Mouse (Mus musculus) 3T3-L1 (cell line): ENCODE measurements around the gene Ifng.
A peak's percentile ranks its signal among the peaks of the same experiment; 100 is the strongest.
"Not testable (repeated sequence)": the region's sequence is repeated elsewhere in the genome, so short reads cannot be mapped to it uniquely, and the experiment has no call there.

Source experiments
- DNase-seq: peaks from one replicate; pipeline ENCODE4 v3.0.0-alpha.2; 2015; ENCODE audit warnings: low read depth, low spot score

Ifng gene

DNA sequence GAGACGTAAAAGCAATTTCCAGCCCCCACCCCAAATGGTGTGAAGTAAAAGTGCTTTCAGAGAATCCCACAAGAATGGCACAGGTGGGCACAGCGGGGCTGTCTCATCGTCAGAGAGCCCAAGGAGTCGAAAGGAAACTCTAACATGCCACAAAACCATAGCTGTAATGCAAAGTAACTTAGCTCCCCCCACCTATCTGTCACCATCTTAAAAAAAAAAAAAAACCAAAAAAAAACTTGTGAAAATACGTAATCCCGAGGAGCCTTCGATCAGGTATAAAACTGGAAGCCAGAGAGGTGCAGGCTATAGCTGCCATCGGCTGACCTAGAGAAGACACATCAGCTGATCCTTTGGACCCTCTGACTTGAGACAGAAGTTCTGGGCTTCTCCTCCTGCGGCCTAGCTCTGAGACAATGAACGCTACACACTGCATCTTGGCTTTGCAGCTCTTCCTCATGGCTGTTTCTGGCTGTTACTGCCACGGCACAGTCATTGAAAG lies at the start of gene Ifng:
Gene Ifng (plus strand): TSS at position 305 of the 499 bp plus-strand sequence.
- no peak for DNase-seq

DNA sequence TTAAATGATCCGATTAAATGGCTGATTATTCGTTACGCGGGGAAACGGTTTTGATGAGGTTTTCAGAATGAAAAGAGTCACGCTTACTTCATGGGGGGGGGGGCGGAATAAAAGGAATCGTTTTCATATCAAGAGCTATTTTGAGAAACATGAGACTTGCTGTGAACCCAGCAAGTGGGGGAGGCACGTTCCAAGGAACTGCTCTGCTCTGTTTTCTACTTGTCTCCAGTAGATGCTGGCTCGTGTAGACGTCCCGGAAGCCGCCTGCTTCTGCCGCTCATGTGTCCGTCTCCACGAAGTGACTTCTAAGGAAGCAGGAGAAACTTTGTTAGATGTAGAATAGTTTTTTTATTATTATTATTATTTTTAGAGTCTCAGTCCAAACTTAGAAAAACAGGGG lies 40.9 kb upstream of the Ifng start:
- no peak for DNase-seq

DNA sequence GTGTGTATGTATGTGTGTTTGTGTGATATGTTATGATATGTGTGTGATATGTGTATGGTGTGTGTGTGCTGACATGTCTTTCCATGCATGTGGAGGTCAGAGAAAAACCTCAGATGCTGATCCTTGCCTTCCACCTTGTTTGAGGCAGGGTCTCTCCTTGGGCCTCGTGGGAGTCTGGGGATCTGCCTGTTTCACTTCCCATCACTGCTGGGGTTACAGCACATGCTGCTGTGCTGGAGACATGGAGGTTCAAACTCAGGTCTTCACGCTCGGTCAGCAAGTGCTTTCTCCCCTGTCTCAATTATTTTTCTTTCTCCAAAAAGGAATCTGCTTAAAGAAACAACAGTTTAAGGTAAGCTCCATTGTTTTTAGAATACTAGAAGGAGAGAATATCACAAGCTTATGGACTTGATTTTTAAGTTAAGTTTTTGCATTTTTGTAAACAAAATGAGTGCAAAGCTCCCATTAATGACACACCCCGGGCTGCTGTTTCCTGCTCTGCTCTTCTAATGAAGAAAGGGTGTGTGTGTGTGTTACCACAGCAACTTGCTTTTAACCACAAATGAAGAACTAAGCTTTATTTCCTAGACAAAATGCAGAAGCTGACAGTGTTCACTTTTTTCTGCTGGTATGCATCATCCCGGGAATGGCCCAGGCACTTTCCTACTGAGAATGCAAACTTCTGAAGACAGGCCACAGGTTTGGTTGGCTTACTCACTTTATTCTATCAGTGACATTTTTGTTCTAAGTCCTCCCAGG lies 34.2 kb upstream of the Ifng start:
- no peak for DNase-seq

DNA sequence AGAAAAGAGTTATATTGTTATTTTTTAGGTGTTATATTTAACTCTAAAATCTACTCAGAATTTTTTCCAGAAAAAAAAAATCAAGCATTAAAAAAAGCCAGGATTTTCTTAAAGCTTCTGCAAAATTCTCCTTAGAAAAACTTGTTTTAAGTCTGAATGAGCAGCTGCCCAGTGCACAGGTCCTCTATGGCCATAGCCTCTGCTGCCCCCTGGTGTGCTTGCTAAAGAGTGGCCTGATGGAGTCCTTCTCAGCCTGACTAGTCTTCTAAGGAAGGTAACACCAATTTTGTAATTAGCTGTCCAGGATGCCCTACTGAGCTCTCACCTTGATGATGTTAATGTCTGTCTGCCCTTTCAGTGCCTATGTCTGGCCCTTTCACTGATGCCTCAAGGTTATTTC lies 29.5 kb upstream of the Ifng start:
- peak; percentile 11 for DNase-seq

DNA sequence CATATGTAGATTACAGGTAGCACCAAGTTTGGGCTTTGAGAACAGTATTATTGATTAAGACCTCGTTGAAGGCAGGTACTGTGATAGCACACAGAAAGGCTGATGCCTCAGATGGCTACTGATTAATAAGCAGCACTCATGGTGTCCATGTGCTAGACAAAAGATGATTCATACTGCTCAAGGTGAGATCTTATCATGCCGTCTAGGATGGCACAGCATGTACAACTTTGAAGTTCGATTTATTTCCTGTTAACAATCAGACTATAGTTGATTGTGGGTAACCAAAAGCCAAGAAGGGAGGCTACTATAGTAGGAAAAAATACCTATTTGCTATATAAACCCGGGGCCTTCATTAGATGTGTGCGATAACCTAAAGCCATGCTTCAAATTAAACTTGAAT lies 28.1 kb upstream of the Ifng start:
- DNase-seq = no peak

DNA sequence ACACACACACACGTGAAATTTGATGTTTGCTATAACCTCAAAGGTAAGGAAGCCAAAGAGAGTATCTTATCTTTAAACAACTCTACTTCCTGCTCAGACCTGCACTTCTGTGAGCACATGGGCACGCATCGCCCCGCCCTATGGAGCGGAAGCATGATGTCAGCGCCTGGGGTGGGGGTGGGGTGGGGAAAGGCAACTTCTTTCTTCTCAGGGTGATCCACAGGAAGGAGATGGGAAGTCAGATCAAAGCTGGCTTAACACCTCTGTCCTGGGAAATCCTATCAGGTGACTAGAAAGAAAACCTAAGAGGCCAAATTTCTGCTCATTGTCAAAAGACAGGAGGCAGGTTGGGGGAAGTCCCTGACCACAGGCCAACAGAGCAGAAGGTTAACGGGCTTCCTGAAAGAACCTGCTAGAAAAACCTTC lies 21.8 kb upstream of the Ifng start:
- DNase-seq = no peak

DNA sequence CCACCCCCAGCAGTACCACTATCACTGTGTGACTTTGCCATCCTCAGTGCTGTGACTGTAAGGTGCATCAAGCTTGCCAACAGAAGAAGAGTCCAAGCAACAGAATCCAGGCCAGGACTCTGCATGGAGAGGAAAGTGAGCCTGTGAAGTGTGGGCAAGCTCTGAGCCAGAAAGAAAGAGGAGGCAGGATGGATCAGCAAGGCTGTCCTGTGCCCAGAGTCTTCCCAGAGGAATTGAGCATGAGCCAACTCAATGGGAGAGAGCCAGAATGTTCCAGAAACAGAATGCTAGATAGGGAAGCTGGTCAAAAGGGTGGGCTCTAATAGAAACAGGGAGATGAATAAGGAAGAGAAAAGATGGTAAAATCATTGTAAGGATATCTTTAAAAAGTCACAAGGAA lies 19.9 kb upstream of the Ifng start:
- no peak for DNase-seq

DNA sequence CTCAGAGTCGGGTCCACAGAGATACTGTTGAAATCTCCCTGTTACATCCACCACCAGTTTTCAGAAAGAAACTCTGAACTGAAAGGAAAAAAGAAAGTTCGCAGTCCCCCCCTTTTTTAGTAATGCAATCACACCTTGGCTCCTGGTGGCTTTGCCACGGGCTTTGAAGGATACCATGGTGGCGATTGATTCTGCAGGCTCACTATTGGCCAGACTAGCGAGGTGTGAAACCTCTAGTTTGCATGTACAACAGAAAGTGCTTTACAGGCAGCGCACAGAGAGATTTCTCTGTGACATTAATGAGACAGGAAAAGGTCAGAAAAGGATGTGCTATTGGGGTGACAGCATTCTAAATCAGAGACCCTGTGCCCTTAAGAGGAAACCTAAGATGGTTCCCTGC lies 5.3 kb upstream of the Ifng start:
- no peak for DNase-seq

DNA sequence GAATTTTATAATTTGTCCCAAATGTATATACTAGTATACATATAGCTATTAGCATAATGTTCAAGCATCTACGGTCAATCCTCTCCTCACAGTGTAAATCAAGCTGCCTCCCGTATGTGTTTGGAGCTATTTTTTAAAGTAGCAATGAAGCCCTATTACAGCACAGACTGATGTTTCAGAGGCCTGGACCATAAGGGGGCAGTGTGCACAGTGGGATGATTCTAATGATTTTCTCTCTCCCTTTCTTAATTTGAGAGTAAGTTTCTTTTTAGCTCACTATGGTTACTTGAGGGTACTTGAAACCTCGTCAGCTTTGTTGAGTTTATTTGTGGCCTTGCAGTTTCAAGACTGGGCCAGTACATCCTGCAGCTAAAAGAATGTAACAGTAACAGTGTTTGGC lies 1.1 kb downstream of the Ifng start:
- peak; percentile 31 for DNase-seq

DNA sequence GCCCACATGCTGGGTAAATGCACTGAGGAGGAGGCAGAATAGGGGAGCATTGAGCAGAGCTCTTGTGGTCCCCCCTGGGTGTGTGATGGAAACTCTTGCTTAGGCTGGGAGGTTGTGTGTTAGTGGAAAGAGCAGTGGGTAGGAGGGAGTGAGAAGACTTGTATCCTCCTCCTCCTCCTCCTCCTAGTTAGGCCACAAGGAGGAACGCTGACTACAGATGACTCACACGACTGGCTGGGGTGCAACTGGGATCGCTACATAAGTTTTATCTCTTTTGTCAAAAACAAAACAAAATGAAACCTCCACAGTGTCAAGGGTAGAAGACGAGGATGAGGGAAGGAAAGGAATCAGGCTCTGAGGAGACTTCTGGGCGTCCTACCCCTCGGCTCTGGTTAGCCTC lies 2.2 kb downstream of the Ifng start:
- no peak for DNase-seq

DNA sequence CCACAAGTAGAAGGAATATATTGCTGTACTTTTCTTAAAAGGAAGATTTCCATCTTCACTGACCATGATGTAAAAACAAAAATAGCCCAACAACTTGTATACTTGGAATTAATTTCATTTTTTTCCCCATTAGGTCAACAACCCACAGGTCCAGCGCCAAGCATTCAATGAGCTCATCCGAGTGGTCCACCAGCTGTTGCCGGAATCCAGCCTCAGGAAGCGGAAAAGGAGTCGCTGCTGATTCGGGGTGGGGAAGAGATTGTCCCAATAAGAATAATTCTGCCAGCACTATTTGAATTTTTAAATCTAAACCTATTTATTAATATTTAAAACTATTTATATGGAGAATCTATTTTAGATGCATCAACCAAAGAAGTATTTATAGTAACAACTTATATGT lies 4.2 kb downstream of the Ifng start:
- DNase-seq = no peak

DNA sequence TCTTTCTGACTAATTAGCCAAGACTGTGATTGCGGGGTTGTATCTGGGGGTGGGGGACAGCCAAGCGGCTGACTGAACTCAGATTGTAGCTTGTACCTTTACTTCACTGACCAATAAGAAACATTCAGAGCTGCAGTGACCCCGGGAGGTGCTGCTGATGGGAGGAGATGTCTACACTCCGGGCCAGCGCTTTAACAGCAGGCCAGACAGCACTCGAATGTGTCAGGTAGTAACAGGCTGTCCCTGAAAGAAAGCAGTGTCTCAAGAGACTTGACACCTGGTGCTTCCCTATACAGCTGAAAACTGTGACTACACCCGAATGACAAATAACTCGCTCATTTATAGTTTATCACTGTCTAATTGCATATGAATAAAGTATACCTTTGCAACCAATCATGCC lies 4.7 kb downstream of the Ifng start:
- DNase-seq = no peak

DNA sequence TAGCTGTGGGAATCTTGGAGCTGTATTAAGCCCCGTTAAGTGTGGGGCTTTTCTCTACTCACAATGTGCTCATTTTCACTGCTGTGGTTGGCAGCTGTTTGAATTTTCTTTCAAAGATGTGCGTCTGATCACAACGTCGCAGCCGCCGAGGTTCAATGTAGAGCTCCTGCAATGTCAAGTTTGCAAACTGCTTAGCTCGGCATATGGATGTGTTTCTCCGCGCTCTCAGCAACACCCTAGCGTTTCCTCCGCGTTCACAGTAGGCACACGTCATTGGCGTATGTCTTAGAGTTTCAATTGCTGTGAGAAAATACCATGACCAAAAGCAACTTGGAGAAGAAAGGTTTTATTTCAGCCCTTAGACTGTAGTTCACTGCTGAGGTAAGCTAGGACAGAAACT lies 5.1 kb downstream of the Ifng start:
- DNase-seq = no peak

DNA sequence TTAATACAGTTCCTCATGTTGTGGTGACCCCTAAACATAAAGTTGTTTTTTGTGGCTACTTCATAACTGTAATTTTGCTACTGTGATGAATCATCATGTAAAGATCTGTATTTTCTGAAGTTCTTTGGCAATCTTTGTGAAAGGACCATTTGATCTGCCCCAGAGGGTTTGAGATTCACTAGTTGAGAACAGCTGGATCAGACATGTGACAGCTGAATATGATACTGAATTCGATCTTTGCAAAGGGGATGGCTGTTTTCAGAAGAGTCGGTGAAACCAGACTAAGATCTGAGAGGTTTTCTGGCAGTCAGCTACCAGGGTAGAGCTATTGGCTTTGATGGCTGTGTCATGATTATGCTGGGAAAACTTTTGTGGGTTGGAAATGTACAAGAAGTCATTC lies 10.9 kb downstream of the Ifng start:
- DNase-seq = no peak

DNA sequence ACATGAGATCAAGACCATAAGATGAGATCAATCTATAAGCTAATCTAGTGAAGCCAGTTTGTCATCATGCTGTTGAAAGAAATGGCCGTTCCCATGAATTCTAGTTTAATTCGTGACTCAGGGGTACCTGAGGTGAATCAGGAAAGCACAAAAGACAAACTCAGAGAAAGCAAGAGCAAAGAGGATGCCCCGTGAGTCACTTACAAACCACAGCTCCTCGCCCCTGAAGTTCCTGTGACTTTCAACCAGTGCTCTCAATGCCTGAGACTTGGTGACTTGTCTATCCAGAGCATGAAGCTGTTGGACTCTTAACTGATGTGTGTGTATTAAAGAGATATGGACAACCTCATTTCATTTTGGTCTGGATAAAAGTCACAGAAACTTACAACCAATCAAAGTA lies 17.9 kb downstream of the Ifng start:
- no peak for DNase-seq

DNA sequence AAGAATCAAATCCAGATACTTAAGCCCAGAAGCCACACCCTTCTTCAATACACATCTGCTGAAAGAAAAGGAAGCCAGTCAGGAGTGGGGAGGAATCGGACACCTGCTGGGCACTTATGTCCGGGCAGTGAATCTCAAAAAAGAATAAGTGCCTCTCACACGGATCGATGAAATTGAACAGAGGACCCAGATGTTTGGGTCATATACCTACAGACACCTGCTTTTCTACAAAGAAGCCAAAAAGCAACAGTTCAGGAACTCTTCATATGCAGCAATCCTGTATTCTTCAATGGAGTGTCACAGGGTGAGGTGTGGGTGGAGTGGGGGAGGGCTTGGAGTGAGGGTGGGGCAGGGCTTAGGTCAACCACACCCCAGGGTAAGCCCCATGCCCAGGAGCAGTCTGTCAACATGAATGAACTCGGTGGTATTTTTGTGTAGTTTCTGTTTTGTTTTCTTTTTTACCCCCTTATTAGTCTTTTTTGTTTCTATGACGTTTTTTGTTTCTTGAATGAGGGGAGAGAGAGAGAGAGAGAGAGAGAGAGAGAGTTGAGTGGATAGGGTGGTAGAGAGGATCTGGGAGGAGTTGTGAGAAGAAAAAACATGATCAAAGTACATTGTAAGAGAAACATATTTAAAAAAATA lies 20.4 kb downstream of the Ifng start:
- DNase-seq = no peak

DNA sequence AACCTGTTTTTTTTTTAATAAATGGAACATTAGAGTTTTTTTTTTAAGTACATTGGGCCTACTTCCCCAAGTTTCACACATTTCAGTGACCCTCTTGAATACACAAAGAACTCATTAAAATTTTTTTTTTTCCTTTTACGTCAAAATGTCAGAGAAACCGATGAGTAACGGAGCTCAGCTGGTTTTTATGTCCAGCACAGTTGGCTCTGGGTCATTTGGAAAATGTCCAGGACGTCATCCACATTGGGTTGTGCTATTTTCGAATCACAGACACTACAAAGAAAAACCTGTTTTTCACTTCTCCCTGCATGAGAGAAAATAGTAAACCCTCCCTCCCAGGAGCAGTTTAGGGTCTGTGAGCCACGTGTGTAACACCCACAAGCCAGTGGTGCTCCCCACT lies 25.6 kb downstream of the Ifng start:
- peak; percentile 58 for DNase-seq

DNA sequence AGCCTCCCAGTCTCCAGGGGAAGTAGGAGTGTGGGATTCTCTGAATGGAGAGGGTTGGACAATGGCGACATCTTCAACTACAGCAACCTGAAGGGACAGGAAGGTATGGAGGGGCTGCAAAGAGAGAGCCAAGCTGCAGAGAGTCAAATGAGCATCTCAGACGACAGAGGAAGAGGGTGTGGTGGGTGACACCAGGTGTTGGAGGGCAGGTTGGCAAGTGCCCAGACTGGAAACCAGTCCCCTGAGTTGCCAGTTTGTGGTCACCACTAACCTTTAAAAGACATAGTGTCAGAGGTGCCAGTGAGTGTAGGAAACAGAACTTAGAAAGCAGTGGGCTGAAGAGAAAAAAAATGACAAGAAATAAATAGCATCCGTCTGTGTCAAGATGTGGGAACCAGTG lies 28.2 kb downstream of the Ifng start:
- no peak for DNase-seq

DNA sequence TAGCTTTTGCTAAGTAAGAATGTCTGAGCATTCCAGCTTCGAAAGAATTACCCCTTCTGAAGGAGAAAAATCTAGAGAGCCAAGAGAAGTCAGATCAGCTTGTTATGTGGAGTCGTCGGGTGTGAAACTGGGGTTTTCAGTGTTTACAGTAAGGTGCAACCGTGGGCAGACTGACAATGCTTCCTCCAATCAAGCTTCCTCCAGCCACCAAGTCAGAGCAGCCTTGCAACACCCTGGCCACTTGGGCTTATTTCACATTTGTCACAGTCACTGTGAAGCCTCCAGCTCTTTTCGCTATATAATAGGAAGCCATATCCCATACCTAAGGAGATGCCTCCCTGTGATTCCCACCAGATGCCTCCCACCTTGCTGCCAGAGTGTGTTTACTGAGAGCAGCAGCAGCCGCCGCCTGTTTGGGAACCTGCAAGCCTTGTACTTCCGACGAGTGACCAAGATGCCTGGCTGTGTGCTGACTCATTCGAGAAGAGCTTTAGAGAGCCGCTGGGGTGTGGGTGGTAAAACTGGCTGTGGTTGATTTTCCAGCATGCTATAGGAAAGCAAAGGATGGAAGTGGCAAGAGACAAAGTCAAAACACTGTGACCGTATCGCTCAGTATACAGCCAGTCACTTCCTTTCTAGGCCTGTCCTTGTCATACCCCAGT lies 29.6 kb downstream of the Ifng start:
- peak; percentile 46 for DNase-seq

DNA sequence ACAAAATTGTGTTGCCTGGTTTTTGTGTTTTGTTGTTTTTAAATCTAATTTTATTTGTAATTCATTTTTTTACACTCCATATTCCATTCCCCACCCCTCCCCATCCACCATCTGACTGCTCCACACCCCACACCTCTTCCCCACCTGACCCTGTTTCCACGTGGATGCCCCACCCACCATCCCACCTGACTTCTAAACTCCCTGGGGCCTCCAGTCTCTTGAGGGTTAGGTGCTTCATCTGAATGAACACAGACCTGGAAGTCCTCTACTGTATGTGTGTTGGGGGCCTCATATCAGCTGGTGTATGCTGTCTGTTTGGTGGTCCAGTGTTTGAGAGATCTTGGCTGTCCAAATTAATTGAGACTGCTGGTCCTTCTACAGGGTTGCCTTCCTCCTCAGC lies 32.0 kb downstream of the Ifng start:
- not testable (repeated sequence) for DNase-seq

DNA sequence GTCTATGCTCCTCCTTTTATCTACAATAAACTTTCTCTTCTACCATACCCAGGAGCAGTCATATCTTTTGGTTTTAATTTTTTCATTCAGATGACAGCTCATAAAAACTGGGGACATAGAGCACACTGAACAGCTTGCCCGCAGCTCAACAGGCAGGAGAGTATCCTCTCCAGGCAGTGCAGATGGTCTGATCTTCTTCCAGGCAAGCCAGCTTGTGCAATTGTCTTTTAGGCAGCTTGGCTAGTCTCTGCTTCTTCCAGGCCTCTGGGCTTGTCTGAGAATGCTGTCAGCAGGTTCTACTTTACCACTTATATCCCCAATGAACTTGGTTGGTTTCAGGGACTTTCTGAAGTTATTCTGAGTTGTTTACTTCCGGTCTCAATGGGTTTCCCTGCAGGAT lies 35.9 kb downstream of the Ifng start:
- no peak for DNase-seq

DNA sequence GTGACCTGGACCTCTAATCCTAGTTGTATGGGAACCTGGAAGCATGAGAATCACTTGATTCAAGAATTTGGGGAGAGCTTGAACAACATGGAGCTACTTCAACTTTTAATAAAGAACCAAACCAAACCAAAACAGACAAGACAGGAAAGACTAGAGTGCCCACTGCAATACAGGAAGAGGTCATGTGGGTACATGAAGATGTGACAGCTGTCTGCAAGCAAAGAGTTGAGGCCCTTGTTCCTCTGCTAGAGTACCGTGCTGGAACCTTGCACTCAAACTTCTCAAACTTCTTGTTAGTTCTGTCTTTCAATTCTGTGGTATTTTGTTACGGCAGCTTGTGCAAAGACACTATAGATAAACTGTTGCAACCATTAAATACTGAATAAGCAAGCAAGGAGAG lies 36.5 kb downstream of the Ifng start:
- no peak for DNase-seq

DNA sequence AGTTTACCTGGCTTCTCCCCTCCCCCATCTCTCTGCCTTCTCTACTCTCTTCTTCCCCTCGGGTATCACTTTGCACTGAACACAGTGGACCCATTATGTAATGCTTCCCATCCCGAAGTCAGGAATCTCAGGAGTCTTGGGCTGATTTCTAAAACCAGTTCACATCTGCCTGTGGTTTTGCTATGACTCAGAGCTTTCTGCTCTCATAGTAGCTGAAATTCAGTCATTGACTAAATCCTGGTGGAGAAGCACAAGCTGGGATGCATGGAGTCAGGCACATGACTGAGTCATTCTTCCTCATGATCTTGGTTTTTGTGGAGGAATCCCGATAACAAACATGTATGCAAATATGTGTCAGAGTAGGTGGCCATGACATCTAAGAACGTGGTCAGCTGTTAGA lies 38.4 kb downstream of the Ifng start:
- DNase-seq = peak; percentile 81
